Mouse (Mus musculus) G1E (cell line): ENCODE data around the gene Tm4sf5. TPM values are rescaled to one million over a fixed set of nuclear protein-coding genes. Genes with fewer than 3 reads are reported as not detected.
"Not testable (repeated sequence)": the region's sequence is repeated elsewhere in the genome, so short reads cannot be mapped to it uniquely, and the experiment has no call there.

Source experiments
- ATAC-seq: 2 replicates; pipeline ENCODE4 v1.8.0; 2016; ENCODE audit warnings: mild to moderate bottlenecking; ENCODE audit not compliant: insufficient number of reproducible peaks, poor library complexity, low FRiP score, severe bottlenecking; ENCODE audit errors: extremely low read depth
- DNase-seq: peaks from one replicate; pipeline ENCODE4 v3.0.0; 2012; ENCODE audit warnings: low spot score
- H3K27me3 ChIP-seq: 2 replicates; pipeline ENCODE4 v1.6.1; 2012; ENCODE audit warnings: mild to moderate bottlenecking, low read length, inconsistent platforms; ENCODE audit not compliant: insufficient read depth
- H3K36me3 ChIP-seq: replicated peaks from 2 replicates; pipeline ENCODE3; 2012; ENCODE audit warnings: mild to moderate bottlenecking, inconsistent platforms
- H3K4me1 ChIP-seq: 2 replicates; pipeline ENCODE4 v1.6.1; 2012; ENCODE audit warnings: low read depth, low read length, inconsistent platforms, mixed read lengths; ENCODE audit not compliant: insufficient read depth
- H3K4me3 ChIP-seq: 2 replicates; pipeline ENCODE4 v1.5.1; 2012; ENCODE audit warnings: low read depth, mild to moderate bottlenecking, inconsistent platforms, low read length, moderate library complexity, mixed read lengths
- H3K9me3 ChIP-seq: replicated peaks from 2 replicates; pipeline ENCODE4 v1.6.1; 2012; ENCODE audit warnings: inconsistent platforms
- CTCF ChIP-seq: IDR thresholded peaks from 2 replicates; pipeline ENCODE4 v1.5.1; 2012; ENCODE audit warnings: low read depth, low read length, inconsistent platforms, mixed read lengths
- GATA1 ChIP-seq: IDR thresholded peaks from 2 replicates; pipeline ENCODE4 v1.6.1; 2012; ENCODE audit warnings: borderline replicate concordance, low read length, inconsistent platforms, mixed read lengths
- GATA2 ChIP-seq: IDR thresholded peaks from 2 replicates; pipeline ENCODE4 v1.6.1; 2012; ENCODE audit warnings: low read depth, low read length, inconsistent platforms, borderline replicate concordance
- POLR2AphosphoS5 ChIP-seq: IDR thresholded peaks from 2 replicates; pipeline ENCODE4 v1.6.1; 2012; ENCODE audit warnings: low read depth, low read length, inconsistent platforms; ENCODE audit not compliant: insufficient replicate concordance
- TAL1 ChIP-seq: conservative IDR thresholded peaks from 2 replicates; pipeline ENCODE4 v1.6.1; 2012; ENCODE audit warnings: low read depth, low read length, inconsistent platforms, mixed read lengths
- polyA plus RNA-seq: library from polyadenylated mRNA; stranded (reverse); fragments of >175 nt; gene quantifications from 2 replicates; pipeline ENCODE4 v1.2.3, GENCODE M21; 2012
- total RNA-seq, 2 experiments: library from RNA; stranded (forward) in 1 of 2; stranded (reverse) in 1 of 2; fragments of 200-1000 nt in 1 of 2; fragments of >200 nt in 1 of 2; fragmentation: Nextera tagmentation in 1 of 2; gene quantifications; 2 replicates each; pipeline ENCODE4 v1.2.3; 2014 to 2017

Tm4sf5 gene
- total and polyA plus RNA-seq, 3 experiments: not detected

GRCm38 (mm10) chr11:70467902-70468619 is 37.0 kb upstream of the Tm4sf5 start:
- DNase-seq (no peak), ATAC-seq (no peak)
- no peak overlapping the region for H3K4me3 ChIP-seq
- no peaks in the 10 kb centered on the region for H3K36me3 ChIP-seq
- peaks cover 31% of the 10 kb centered on the region for H3K27me3 ChIP-seq
- TF ChIP-seq TAL1: no peak
- TF ChIP-seq CTCF: no peak
- TF ChIP-seq GATA2: no peak
- no peak for TF ChIP-seq POLR2AphosphoS5
- no peak for TF ChIP-seq GATA1
- H3K4me1 ChIP-seq: no peaks in the 10 kb centered on the region
- H3K9me3 ChIP-seq: no peaks in the 10 kb centered on the region

GRCm38 (mm10) chr11:70469764-70470163 is 35.3 kb upstream of the Tm4sf5 start:
- ATAC-seq: no peak
- no peaks in the 10 kb centered on the region for H3K4me1 ChIP-seq
- H3K36me3 ChIP-seq: no peaks in the 10 kb centered on the region
- no peak for DNase-seq
- TF ChIP-seq POLR2AphosphoS5 (no peak), GATA1 (no peak), CTCF (no peak), TAL1 (no peak), GATA2 (no peak)
- H3K9me3 ChIP-seq: no peaks in the 10 kb centered on the region
- peaks cover 22% of the 10 kb centered on the region for H3K27me3 ChIP-seq
- H3K4me3 ChIP-seq: no peak overlapping the region

- H3K4me3 ChIP-seq: no peak overlapping the region
- TF ChIP-seq POLR2AphosphoS5: no peak
- TF ChIP-seq TAL1: no peak
- TF ChIP-seq GATA1: no peak
- no peak for TF ChIP-seq GATA2
- no peak for TF ChIP-seq CTCF
- DNase-seq: no peak
- no peak for ATAC-seq
- H3K36me3 ChIP-seq: no peaks in the 10 kb centered on the region
- no peaks in the 10 kb centered on the region for H3K9me3 ChIP-seq
- H3K4me1 ChIP-seq: no peaks in the 10 kb centered on the region
- peaks cover 16% of the 10 kb centered on the region for H3K27me3 ChIP-seq
Observed at GRCm38 (mm10) chr11:70472716-70473115, 32.3 kb upstream of the Tm4sf5 start.

GRCm38 (mm10) chr11:70473291-70473690 is 31.8 kb upstream of the Tm4sf5 start:
- DNase-seq, H3K9me3 ChIP-seq, ATAC-seq, H3K36me3 ChIP-seq, H3K4me3 ChIP-seq, H3K4me1 ChIP-seq: not testable (repeated sequence)
- H3K27me3 ChIP-seq: peaks cover 19% of the 10 kb centered on the region

GRCm38 (mm10) chr11:70474872-70475534 is 30.0 kb upstream of the Tm4sf5 start:
- no peak for ATAC-seq
- H3K4me1 ChIP-seq: no peaks in the 10 kb centered on the region; the same call in 1 of the 2 replicates
- H3K9me3 ChIP-seq: no peaks in the 10 kb centered on the region
- peaks cover 18% of the 10 kb centered on the region for H3K27me3 ChIP-seq
- no peaks in the 10 kb centered on the region for H3K36me3 ChIP-seq
- TF ChIP-seq TAL1: no peak
- no peak overlapping the region for H3K4me3 ChIP-seq
- no peak for DNase-seq

GRCm38 (mm10) chr11:70485498-70485897 is 19.5 kb upstream of the Tm4sf5 start:
- no peaks in the 10 kb centered on the region for H3K36me3 ChIP-seq
- DNase-seq (no peak), ATAC-seq (no peak)
- peaks cover 32% of the 10 kb centered on the region for H3K27me3 ChIP-seq
- no peaks in the 10 kb centered on the region for H3K9me3 ChIP-seq
- no peaks in the 10 kb centered on the region for H3K4me1 ChIP-seq
- H3K4me3 ChIP-seq: no peak overlapping the region
- TF ChIP-seq POLR2AphosphoS5: no peak

GRCm38 (mm10) chr11:70487816-70488215 is 17.2 kb upstream of the Tm4sf5 start:
- TF ChIP-seq GATA1 (no peak), CTCF (no peak), TAL1 (no peak), POLR2AphosphoS5 (no peak), GATA2 (no peak)
- Histone ChIP-seq H3K4me3 (no peak overlapping the region), H3K4me1 (no peaks in the 10 kb centered on the region), H3K9me3 (no peaks in the 10 kb centered on the region), H3K27me3 (peaks cover 31% of the 10 kb centered on the region), H3K36me3 (no peaks in the 10 kb centered on the region)
- no peak for ATAC-seq
- DNase-seq: no peak
